Mouse (Mus musculus) megakaryocyte, embryonic 14.5 days (primary cell): ENCODE results near the gene Tmem199. TPM values are rescaled to one million over a fixed set of nuclear protein-coding genes. Genes with fewer than 3 reads are reported as not detected.

ENCODE experiments used
- H3K27me3 ChIP-seq: replicated peaks from 2 replicates; pipeline ENCODE3; 2012; ENCODE audit warnings: inconsistent platforms
- H3K36me3 ChIP-seq: replicated peaks from 2 replicates; pipeline ENCODE3; 2012; ENCODE audit warnings: low read length, inconsistent platforms, mixed read lengths
- H3K4me1 ChIP-seq: 2 replicates; pipeline ENCODE4 v1.6.1; 2012; ENCODE audit warnings: inconsistent platforms
- H3K4me3 ChIP-seq: replicated peaks from 2 replicates; pipeline ENCODE3; 2012; ENCODE audit warnings: moderate library complexity, mild to moderate bottlenecking, inconsistent platforms
- H3K9me3 ChIP-seq: 2 replicates; pipeline ENCODE4 v1.6.1; 2012; ENCODE audit warnings: inconsistent platforms
- FLI1 ChIP-seq: IDR thresholded peaks from 2 replicates; pipeline ENCODE4 v1.6.1; 2012; ENCODE audit warnings: low read length, inconsistent platforms, mixed read lengths
- GATA1 ChIP-seq: IDR thresholded peaks from 3 replicates; pipeline ENCODE4 v1.6.1; 2012; ENCODE audit warnings: mixed read lengths, low read length, inconsistent platforms, borderline replicate concordance
- polyA plus RNA-seq: library from polyadenylated mRNA; stranded (reverse); fragments of >175 nt; gene quantifications from 2 replicates; pipeline ENCODE4 v1.2.3, GENCODE M21; 2012; ENCODE audit warnings: low replicate concordance; ENCODE audit not compliant: insufficient read depth

The Tmem199 gene
- polyA plus RNA-seq, 1 experiment: 12.0 TPM

DNA sequence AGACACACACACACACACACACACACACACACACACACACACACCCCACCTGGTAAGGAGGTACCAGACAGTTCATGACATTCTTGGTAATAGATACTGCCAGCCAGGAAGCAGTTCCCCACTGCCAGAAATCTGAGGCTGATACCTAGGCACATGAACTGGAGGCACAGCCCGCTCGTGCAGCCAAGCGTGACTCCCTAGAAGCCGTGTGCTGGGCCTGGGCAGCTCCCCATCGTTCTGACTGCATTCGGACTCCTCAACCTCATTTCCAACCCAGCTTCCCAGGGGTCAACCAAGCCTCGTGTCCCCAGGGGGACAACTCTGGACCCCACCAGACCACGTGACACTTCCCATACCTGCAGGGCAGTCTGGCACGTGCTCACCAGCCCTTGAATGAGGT lies 16.7 kb upstream of the Tmem199 start:
- peaks cover 42% of the 10 kb centered on the region for H3K36me3 ChIP-seq
- no peak overlapping the region for H3K4me3 ChIP-seq
- no peak for TF ChIP-seq FLI1
- no peak for TF ChIP-seq GATA1
- H3K9me3 ChIP-seq: no peaks in the 10 kb centered on the region
- H3K27me3 ChIP-seq: peaks cover 9% of the 10 kb centered on the region
- peaks cover 14% of the 10 kb centered on the region for H3K4me1 ChIP-seq

DNA sequence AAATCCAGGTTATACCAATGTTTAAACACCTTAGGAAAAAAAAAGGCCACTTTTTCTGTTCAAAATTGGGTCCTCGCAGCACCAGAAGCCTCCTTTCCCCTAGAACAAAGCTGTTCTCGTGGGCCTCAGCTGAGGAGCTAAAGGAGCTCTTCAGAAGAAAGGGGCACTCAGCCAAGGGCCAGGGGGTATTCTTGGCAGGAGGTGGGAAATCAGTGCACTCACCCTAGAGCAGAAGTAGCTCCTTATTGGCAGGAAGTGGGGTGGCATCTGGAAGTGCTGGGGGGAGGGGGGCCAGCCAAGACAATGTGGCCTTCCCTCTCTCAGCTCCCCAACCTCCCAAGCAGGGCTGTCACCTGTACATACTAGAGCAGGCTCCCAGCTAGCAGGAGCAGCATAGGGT lies 12.9 kb upstream of the Tmem199 start:
- H3K27me3 ChIP-seq: peaks cover 6% of the 10 kb centered on the region
- H3K9me3 ChIP-seq: no peaks in the 10 kb centered on the region
- H3K36me3 ChIP-seq: peaks cover 81% of the 10 kb centered on the region
- no peak overlapping the region for H3K4me3 ChIP-seq
- peaks cover 12% of the 10 kb centered on the region for H3K4me1 ChIP-seq
- TF ChIP-seq GATA1: no peak
- TF ChIP-seq FLI1: no peak

DNA sequence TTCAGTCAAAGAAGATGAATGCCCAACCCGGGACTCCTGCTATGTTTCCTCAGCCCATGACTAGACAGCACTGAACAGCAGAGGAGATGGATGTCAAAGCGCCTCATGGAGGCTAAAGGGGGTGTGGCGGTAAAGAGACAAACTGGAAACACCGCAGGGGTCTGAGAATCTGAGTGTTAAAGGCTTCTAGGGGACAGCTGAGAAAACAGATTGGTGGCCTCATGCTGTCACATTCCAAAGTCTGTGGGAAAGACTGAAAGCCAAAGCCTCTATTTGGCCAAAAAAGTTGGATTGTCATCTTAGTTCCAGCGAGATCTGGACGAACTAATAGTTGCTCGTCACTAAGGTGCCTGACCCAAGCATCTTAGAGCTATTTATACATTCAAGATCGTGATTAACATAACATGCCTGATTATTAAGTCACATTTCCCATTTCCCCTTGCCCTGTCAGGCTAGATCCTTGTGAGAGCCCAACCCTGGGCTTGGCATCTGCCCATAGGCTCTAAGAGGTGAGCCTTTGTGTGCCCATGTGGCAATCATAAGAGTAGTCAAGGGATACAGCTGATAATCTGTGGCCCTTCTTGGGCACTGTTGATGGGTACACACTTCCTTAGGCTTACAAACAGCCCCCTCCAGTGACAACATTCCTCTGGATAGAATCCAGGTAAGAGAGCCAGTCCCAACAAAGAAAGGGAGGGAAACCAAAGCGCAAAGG lies 11.4 kb upstream of the Tmem199 start:
- Histone ChIP-seq H3K36me3 (peaks cover 91% of the 10 kb centered on the region), H3K4me1 (peaks cover 12% of the 10 kb centered on the region), H3K9me3 (no peaks in the 10 kb centered on the region), H3K27me3 (peaks cover 6% of the 10 kb centered on the region), H3K4me3 (no peak overlapping the region)
- no peak for TF ChIP-seq GATA1
- no peak for TF ChIP-seq FLI1

DNA sequence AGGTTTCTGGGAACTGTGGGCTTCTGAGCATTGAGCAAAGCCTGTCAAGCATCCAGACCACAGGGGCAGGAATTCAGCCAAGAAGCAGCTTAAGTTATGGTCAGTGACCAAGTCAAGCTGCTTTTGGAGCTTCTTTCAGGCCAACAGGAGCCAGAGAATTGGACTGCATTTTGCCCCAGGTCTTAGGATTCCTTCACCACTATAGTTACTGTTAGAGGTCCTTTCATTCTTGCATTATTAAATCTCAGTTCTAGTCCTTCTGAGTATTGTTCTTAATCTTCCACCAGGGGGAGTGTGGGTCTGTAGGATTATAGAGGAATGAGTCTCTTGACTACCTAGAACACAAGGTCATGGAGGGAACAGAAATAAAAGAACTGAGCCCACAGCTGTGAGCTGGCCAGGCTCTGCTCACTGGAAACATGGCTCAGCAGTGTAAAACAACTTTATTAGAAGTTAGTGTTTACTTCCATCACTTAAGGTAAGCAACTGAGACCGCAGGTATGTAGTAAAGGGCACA lies 10.6 kb upstream of the Tmem199 start:
- Histone ChIP-seq H3K4me3 (no peak overlapping the region), H3K4me1 (peaks cover 15% of the 10 kb centered on the region), H3K27me3 (peaks cover 3% of the 10 kb centered on the region), H3K9me3 (no peaks in the 10 kb centered on the region), H3K36me3 (peaks cover 93% of the 10 kb centered on the region)
- TF ChIP-seq FLI1 (no peak), GATA1 (no peak)

DNA sequence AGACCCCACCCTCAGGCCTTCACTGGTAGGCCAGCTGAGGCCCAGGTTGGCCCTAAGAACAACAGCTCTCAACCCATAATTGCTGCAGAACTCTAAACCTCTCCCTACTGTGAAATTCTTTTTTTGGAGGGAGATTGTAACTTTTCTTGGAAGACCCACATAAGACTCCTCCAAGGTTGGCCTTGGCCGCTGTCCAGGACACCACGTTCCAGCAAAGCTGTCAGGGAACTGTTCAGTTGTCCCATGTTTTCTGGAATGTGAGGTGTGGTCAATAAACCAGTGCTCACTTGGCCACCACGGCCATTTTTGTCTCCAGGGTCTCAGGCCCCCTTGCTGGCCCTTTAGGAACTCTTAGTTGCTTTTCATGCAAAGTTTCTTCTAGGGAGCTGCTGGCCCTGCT lies 9.9 kb upstream of the Tmem199 start:
- peaks cover 13% of the 10 kb centered on the region for H3K4me1 ChIP-seq
- no peaks in the 10 kb centered on the region for H3K27me3 ChIP-seq
- H3K36me3 ChIP-seq: peaks cover 91% of the 10 kb centered on the region

DNA sequence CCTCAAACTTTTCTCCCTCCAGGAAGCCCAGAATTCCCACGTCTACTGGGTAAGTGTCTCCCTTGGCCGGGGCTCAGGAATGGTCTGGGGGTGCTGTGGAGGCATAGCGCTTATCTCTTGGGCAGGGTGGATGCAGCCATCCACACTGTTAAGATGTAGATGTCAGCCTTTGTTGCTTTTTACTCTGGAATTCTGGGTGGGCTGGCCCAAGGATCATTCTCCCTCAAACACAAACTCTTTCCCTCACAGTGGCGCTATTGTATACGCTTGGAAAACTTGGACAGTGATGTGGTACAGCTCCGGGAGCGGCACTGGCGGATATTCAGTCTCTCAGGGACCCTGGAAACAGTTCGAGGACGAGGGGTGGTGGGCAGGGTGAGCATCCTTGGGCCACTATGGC lies 7.0 kb upstream of the Tmem199 start:
- H3K4me3 ChIP-seq: no peak overlapping the region
- peaks cover 94% of the 10 kb centered on the region for H3K36me3 ChIP-seq

More for the DNA sequence above, 9.9 kb upstream of the Tmem199 start:
- Histone ChIP-seq H3K9me3 (no peaks in the 10 kb centered on the region), H3K4me3 (no peak overlapping the region)
- TF ChIP-seq GATA1 (no peak), FLI1 (no peak)

DNA sequence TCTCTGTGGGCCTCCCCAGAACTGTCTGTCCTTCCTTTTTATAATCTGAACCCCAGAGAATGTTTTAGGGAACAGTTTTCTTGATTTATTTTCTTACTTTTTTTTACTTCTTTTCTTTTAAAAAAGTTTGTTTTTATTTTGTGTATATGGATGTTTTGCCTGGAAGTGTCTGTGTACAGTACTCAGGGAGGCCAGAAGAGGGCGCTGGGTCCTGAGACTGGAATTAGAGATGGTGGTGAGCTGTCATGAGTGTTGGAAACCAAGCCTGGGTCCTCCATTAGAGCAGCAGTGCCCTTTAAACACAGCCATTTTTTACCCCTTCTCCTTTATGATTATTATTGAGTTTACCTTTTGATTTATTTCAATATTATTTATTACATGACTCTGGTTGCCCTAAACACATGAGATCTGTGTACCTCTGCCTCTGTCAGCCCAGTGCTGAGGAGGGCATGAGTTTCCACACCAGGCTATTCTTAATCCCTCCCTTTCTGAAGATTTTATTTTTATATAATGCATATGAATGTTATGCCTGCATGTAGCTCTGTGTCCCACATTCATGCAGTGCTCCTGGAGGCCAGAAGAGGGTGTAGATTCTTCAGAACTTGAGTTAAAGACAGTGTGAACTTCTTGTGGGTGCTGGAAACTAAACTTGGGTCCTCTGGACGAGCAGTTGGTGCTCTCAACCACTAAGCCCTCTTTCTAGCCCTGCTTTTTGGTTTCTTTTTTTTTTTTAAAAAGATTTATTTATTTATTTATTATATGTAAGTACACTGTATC lies 3.8 kb upstream of the Tmem199 start:
- peaks cover 67% of the 10 kb centered on the region for H3K36me3 ChIP-seq
- no peak for TF ChIP-seq FLI1
- no peak for TF ChIP-seq GATA1
- no peaks in the 10 kb centered on the region for H3K9me3 ChIP-seq
- peaks cover 36% of the 10 kb centered on the region for H3K4me1 ChIP-seq
- H3K27me3 ChIP-seq: no peaks in the 10 kb centered on the region
- no peak overlapping the region for H3K4me3 ChIP-seq

More for the DNA sequence above, 7.0 kb upstream of the Tmem199 start:
- peaks cover 17% of the 10 kb centered on the region for H3K4me1 ChIP-seq
- no peaks in the 10 kb centered on the region for H3K27me3 ChIP-seq
- no peaks in the 10 kb centered on the region for H3K9me3 ChIP-seq
- TF ChIP-seq FLI1 (no peak), GATA1 (no peak)

DNA sequence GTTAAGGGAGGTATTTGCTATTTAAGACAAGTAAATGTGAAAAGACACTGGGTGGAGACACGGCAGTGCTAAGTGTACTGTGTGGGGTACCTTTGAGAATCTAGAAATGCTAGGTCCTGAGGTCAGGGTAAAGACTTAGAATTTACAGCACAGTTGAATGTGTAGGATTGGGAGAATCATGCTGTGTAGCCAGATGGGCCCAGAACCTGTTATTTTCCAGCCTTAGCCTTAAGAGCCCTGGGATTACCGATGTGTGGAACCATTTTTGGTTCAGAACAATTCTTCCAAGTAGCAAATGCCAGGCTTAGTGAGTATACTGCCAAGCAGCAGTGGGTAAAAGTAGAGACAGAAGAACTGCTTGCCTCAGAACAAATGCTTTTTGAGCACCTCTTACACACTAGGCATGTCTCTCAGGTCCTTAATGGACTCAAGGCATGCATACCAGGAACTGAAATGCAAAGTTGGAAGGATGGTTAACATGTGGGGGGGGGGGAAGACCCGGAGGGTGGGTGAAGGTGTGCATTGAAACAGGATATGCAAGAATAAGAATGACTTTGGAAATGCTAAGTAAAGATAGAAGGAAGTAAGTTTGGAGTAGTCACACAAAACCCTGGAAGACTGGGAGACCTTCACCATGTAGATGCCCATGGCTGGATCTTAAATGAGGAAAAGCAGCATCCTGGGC lies 1.3 kb upstream of the Tmem199 start:
- peaks cover 36% of the 10 kb centered on the region for H3K4me1 ChIP-seq
- TF ChIP-seq FLI1 (no peak), GATA1 (no peak)
- peak overlapping the region; percentile 96 for H3K4me3 ChIP-seq
- H3K9me3 ChIP-seq: no peaks in the 10 kb centered on the region
- no peaks in the 10 kb centered on the region for H3K27me3 ChIP-seq
- peaks cover 61% of the 10 kb centered on the region for H3K36me3 ChIP-seq

DNA sequence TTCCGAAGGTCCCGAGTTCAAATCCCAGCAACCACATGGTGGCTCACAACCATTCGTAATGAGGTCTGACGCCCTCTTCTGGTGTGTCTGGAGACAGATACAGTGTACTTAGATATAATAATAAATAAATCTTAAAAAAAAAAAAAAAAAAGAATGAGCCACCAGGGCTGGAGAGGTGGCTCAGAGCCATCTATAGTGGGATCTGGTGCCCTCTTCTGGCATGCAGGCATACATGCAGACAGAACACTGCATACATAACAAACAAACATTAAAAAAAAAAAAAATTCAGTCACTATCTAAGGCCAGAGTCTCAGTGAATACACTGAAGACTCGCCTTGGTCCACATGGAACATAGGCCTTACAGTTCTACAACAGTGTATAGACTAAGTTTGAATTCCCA lies 2.8 kb downstream of the Tmem199 start:
- TF ChIP-seq FLI1 (no peak), GATA1 (no peak)

DNA sequence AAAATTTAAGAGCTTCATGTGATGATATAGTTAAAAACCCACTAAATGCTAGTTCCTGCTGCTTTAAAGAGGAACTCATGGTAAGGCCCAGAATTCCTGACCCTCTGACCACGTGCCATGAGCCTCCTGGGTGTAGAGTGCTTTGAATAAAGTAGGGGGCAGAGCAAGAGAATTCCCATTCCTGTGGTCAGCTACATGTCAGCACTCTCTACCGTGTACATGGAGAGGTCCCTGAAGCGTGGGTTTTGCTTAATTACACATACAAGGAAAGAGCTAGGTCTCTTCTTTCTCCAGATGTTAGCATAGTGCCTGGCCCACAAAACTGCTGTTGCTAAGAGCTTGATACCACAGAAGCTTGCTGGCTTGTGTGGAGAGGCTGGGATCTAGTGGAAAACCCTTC lies 6.5 kb downstream of the Tmem199 start:
- TF ChIP-seq FLI1: no peak
- no peak for TF ChIP-seq GATA1
- H3K36me3 ChIP-seq: peaks cover 55% of the 10 kb centered on the region

More for the DNA sequence above, 2.8 kb downstream of the Tmem199 start:
- Histone ChIP-seq H3K9me3 (no peaks in the 10 kb centered on the region), H3K4me3 (no peak overlapping the region), H3K4me1 (peaks cover 24% of the 10 kb centered on the region), H3K27me3 (no peaks in the 10 kb centered on the region), H3K36me3 (peaks cover 62% of the 10 kb centered on the region)

More for the DNA sequence above, 6.5 kb downstream of the Tmem199 start:
- no peak overlapping the region for H3K4me3 ChIP-seq
- no peaks in the 10 kb centered on the region for H3K9me3 ChIP-seq
- 0 out of 2 replicates have a peak, but pooled peaks cover 3% of the 10 kb centered on the region for H3K4me1 ChIP-seq
- H3K27me3 ChIP-seq: peaks cover 28% of the 10 kb centered on the region
